Mouse (Mus musculus): ENCODE data around the gene Slc16a10.

Gene Slc16a10

GRCm38 (mm10) chr10:40020401-40020800, 121.7 kb downstream of the Slc16a10 start:
- WGBS, result 78% methylated on average over 2 of the region's 2 CpGs

- 46% methylated on average over 3 of the region's 3 CpGs for WGBS
These were observed 122.6 kb downstream of the Slc16a10 start for GRCm38 (mm10) chr10:40019492-40019891.

- 60% methylated on average over 5 of the region's 5 CpGs for WGBS
These were observed 123.7 kb downstream of the Slc16a10 start for GRCm38 (mm10) chr10:40018261-40018860.

- WGBS, result 86% methylated on average over 11 of the region's 11 CpGs
These were observed 132.5 kb downstream of the Slc16a10 start for GRCm38 (mm10) chr10:40009591-40009990.

- 62% methylated on average over 4 of the region's 4 CpGs for WGBS
These were observed 133.2 kb downstream of the Slc16a10 start for GRCm38 (mm10) chr10:40008847-40009246.

- 94% methylated on average over 4 of the region's 4 CpGs for WGBS
These were observed 134.1 kb downstream of the Slc16a10 start for GRCm38 (mm10) chr10:40007953-40008352.

- 60% methylated on average over 10 of the region's 10 CpGs for WGBS
These were observed 135.1 kb downstream of the Slc16a10 start for GRCm38 (mm10) chr10:40006963-40007362.

GRCm38 (mm10) chr10:40000746-40001145, 141.3 kb downstream of the Slc16a10 start:
- WGBS, result 85% methylated on average over 2 of the region's 2 CpGs

GRCm38 (mm10) chr10:39991155-39991554, 150.9 kb downstream of the Slc16a10 start:
- WGBS, result 88% methylated on average over 4 of the region's 4 CpGs

GRCm38 (mm10) chr10:39986466-39986865, 155.6 kb downstream of the Slc16a10 start, which contains the start of gene Mfsd4b5:
TSS of gene Mfsd4b5 (minus strand) at chr10:39986646.
- 85% methylated on average over 12 of the region's 12 CpGs for WGBS

Data from cerebral cortex, adult 2 months (tissue).